Mouse (Mus musculus): ENCODE data around the gene D430041D05Rik. TPM values are rescaled to one million over a fixed set of nuclear protein-coding genes. Genes with fewer than 3 reads are reported as not detected.

Gene D430041D05Rik
- total and polyA plus RNA-seq, 3 experiments = not detected

GRCm38 (mm10) chr2:104147910-104148561, 262.8 kb downstream of the D430041D05Rik start:
- no peaks in the 10 kb centered on the region for H3K27me3 ChIP-seq (replicated peaks)
- H3K4me3 ChIP-seq (replicated peaks in 1 of 3; ENCODE audit: low read depth in 2 of 3, low read length in 2 of 3, poor library complexity in 1 of 3) = no peak overlapping the region
- H3K27ac ChIP-seq (ENCODE audit: insufficient read depth, low read depth) = no peak overlapping the region
- no peaks in the 10 kb centered on the region for H3K36me3 ChIP-seq (replicated peaks in 1 of 2; ENCODE audit: control insufficient read depth in 1 of 2, insufficient read depth in 1 of 2, low read length in 1 of 2)
- no peaks in the 10 kb centered on the region for H3K79me2 ChIP-seq (replicated peaks; ENCODE audit: control insufficient read depth, extremely low read depth, insufficient read depth, poor library complexity, severe bottlenecking)
- no peak for DNase-seq (ENCODE audit: extremely low read depth)
- in situ Hi-C loops (cut with MboI; ENCODE audit: low pct_ligation_motif_present, low pct_unique_long_range_greater_than_20kb, low sequenced_read_pairs) = loop anchor here (25.0 kb wide), 1 partner anchor 164 kb away; no protein-coding TSS in a partner anchor
- peaks cover 9 to 48% of the 10 kb centered on the region in 2 experiments for H3K4me1 ChIP-seq (ENCODE audit: control insufficient read depth in 1 of 2, insufficient read depth in 2 of 2)
- H3K9me3 ChIP-seq (replicated peaks; ENCODE audit: low read length) = no peaks in the 10 kb centered on the region
- TF ChIP-seq ZKSCAN1 (IDR thresholded peaks at IDR 0.05; ENCODE audit: borderline replicate concordance, low read depth, low read length) = no peak
- no peak for TF ChIP-seq NELFE (IDR thresholded peaks at IDR 0.05; ENCODE audit: low read depth, low read length)
- no peak for TF ChIP-seq SMC3 (IDR thresholded peaks at IDR 0.05; ENCODE audit: low read depth, low read length)
- TF ChIP-seq CHD1 (IDR thresholded peaks at IDR 0.05; ENCODE audit: low read depth, low read length) = no peak
- TF ChIP-seq PAX5 (IDR thresholded peaks at IDR 0.05; ENCODE audit: low read length) = no peak
- TF ChIP-seq IRF4 (IDR thresholded peaks at IDR 0.05; ENCODE audit: low read depth, low read length) = no peak
- no peak for TF ChIP-seq CTCF (conservative IDR thresholded peaks at IDR 0.05 in 1 of 2, IDR thresholded peaks at IDR 0.05 in 1 of 2; ENCODE audit: low read depth in 2 of 2, low read length in 2 of 2)
- no peak for TF ChIP-seq GABPA (IDR thresholded peaks at IDR 0.05; ENCODE audit: insufficient replicate concordance, low read depth, low read length)
- TF ChIP-seq POLR2A (IDR thresholded peaks at IDR 0.05; ENCODE audit: low read depth, low read length) = no peak
- no peak for TF ChIP-seq USF2 (conservative IDR thresholded peaks at IDR 0.05; ENCODE audit: low read depth, low read length)
- no peak for TF ChIP-seq NRF1 (IDR thresholded peaks at IDR 0.05; ENCODE audit: low read depth, low read length)
- TF ChIP-seq TCF12 (IDR thresholded peaks at IDR 0.05; ENCODE audit: low read depth, low read length) = no peak
- TF ChIP-seq UBTF (IDR thresholded peaks at IDR 0.05; ENCODE audit: low read depth, low read length) = no peak
- TF ChIP-seq USF1 (IDR thresholded peaks at IDR 0.05; ENCODE audit: low read depth, low read length) = no peak
- no peak for TF ChIP-seq ZNF384 (IDR thresholded peaks at IDR 0.05; ENCODE audit: low read depth, low read length)
- no peak for TF ChIP-seq RCOR1 (conservative IDR thresholded peaks at IDR 0.05; ENCODE audit: low read depth, low read length)
- no peak for TF ChIP-seq HCFC1 (IDR thresholded peaks at IDR 0.05; ENCODE audit: low read depth, low read length)
- TF ChIP-seq CHD2 (IDR thresholded peaks at IDR 0.05; ENCODE audit: low read length) = no peak
- no peak for TF ChIP-seq MAFK (IDR thresholded peaks at IDR 0.05; ENCODE audit: insufficient replicate concordance, low read length)
- dilution Hi-C loops (cut with MboI; ENCODE audit: extremely low pct_ligation_motif_present, extremely low pct_unique_long_range_greater_than_20kb, low sequenced_read_pairs) = no loop called here
- H3K4me2 ChIP-seq (ENCODE audit: insufficient read depth, low read depth, poor library complexity, severe bottlenecking) = no peak overlapping the region
- no peak overlapping the region for H3K9ac ChIP-seq (ENCODE audit: insufficient read depth, low read depth)

- DNase-seq (ENCODE audit: extremely low read depth) = peak; percentile 93
- Histone ChIP-seq H3K36me3 (replicated peaks in 1 of 2; ENCODE audit: control insufficient read depth in 1 of 2, insufficient read depth in 1 of 2, low read length in 1 of 2) (no peaks in the 10 kb centered on the region), H3K4me1 (ENCODE audit: control insufficient read depth in 1 of 2, insufficient read depth in 2 of 2) (peaks cover 9 to 40% of the 10 kb centered on the region in 2 experiments), H3K79me2 (replicated peaks; ENCODE audit: control insufficient read depth, extremely low read depth, insufficient read depth, poor library complexity, severe bottlenecking) (no peaks in the 10 kb centered on the region), H3K9me3 (replicated peaks; ENCODE audit: low read length) (no peaks in the 10 kb centered on the region), H3K4me2 (ENCODE audit: insufficient read depth, low read depth, poor library complexity, severe bottlenecking) (no peak overlapping the region), H3K27ac (ENCODE audit: insufficient read depth, low read depth) (no peak overlapping the region), H3K9ac (ENCODE audit: insufficient read depth, low read depth) (no peak overlapping the region), H3K4me3 (replicated peaks in 1 of 3; ENCODE audit: low read depth in 2 of 3, low read length in 2 of 3, poor library complexity in 1 of 3) (no peak overlapping the region), H3K27me3 (replicated peaks) (no peaks in the 10 kb centered on the region)
- dilution Hi-C loops (cut with MboI; ENCODE audit: extremely low pct_ligation_motif_present, extremely low pct_unique_long_range_greater_than_20kb, low sequenced_read_pairs) = no loop called here
- in situ Hi-C loops (cut with MboI; ENCODE audit: low pct_ligation_motif_present, low pct_unique_long_range_greater_than_20kb, low sequenced_read_pairs) = loop anchor here (25.0 kb wide), 1 partner anchor 166 kb away; no protein-coding TSS in a partner anchor
- no peak for TF ChIP-seq ZKSCAN1 (IDR thresholded peaks at IDR 0.05; ENCODE audit: borderline replicate concordance, low read depth, low read length)
- TF ChIP-seq ZC3H11A (IDR thresholded peaks at IDR 0.05; ENCODE audit: low read depth, low read length) = no peak
- no peak for TF ChIP-seq USF1 (IDR thresholded peaks at IDR 0.05; ENCODE audit: low read depth, low read length)
- no peak for TF ChIP-seq MEF2A (IDR thresholded peaks at IDR 0.05; ENCODE audit: borderline replicate concordance, low read depth, low read length)
- TF ChIP-seq NRF1 (IDR thresholded peaks at IDR 0.05; ENCODE audit: low read depth, low read length) = no peak
- TF ChIP-seq JUN (IDR thresholded peaks at IDR 0.05; ENCODE audit: insufficient read depth, low read depth, low read length) = peak; percentile 62; the same call in 1 of the 2 replicates
- no peak for TF ChIP-seq USF2 (conservative IDR thresholded peaks at IDR 0.05; ENCODE audit: low read depth, low read length)
- no peak for TF ChIP-seq GABPA (IDR thresholded peaks at IDR 0.05; ENCODE audit: insufficient replicate concordance, low read depth, low read length)
- TF ChIP-seq CTCF (conservative IDR thresholded peaks at IDR 0.05 in 1 of 2, IDR thresholded peaks at IDR 0.05 in 1 of 2; ENCODE audit: low read depth in 2 of 2, low read length in 2 of 2) = peak in 1 of 2 experiments; percentile 41; a peak in 2 of 4 replicates
- TF ChIP-seq ELF1 (IDR thresholded peaks at IDR 0.05; ENCODE audit: low read depth, low read length) = no peak
- TF ChIP-seq E2F4 (IDR thresholded peaks at IDR 0.05; ENCODE audit: insufficient replicate concordance, low read depth, low read length) = no peak
- TF ChIP-seq PAX5 (IDR thresholded peaks at IDR 0.05; ENCODE audit: low read length) = no peak
- TF ChIP-seq UBTF (IDR thresholded peaks at IDR 0.05; ENCODE audit: low read depth, low read length) = no peak
- no peak for TF ChIP-seq NELFE (IDR thresholded peaks at IDR 0.05; ENCODE audit: low read depth, low read length)
- TF ChIP-seq MAX (IDR thresholded peaks at IDR 0.05; ENCODE audit: low read length) = peak; percentile 36; the same call in 1 of the 2 replicates
- no peak for TF ChIP-seq SMC3 (IDR thresholded peaks at IDR 0.05; ENCODE audit: low read depth, low read length)
- no peak for TF ChIP-seq RCOR1 (conservative IDR thresholded peaks at IDR 0.05; ENCODE audit: low read depth, low read length)
- peak; percentile 99 for TF ChIP-seq MAFK (IDR thresholded peaks at IDR 0.05; ENCODE audit: insufficient replicate concordance, low read length)
- TF ChIP-seq POLR2A (IDR thresholded peaks at IDR 0.05; ENCODE audit: low read depth, low read length) = no peak
- no peak; the same call in 1 of the 2 replicates for TF ChIP-seq RAD21 (IDR thresholded peaks at IDR 0.05; ENCODE audit: low read depth, low read length)
- no peak for TF ChIP-seq TCF12 (IDR thresholded peaks at IDR 0.05; ENCODE audit: low read depth, low read length)
- TF ChIP-seq JUND (conservative IDR thresholded peaks at IDR 0.05; ENCODE audit: low read depth, low read length) = peak; percentile 73
- no peak for TF ChIP-seq CHD2 (IDR thresholded peaks at IDR 0.05; ENCODE audit: low read length)
- no peak for TF ChIP-seq POLR2AphosphoS2 (IDR thresholded peaks at IDR 0.05; ENCODE audit: low read depth, low read length)
- TF ChIP-seq HCFC1 (IDR thresholded peaks at IDR 0.05; ENCODE audit: low read depth, low read length) = peak; percentile 26; the same call in 1 of the 2 replicates
Observed at GRCm38 (mm10) chr2:104145983-104146382, 264.8 kb downstream of the D430041D05Rik start.
